Mouse (Mus musculus) kidney, adult 9 months (tissue): Measurements from ENCODE around the gene Cdkn2d.
"Not testable (repeated sequence)": the region's sequence is repeated elsewhere in the genome, so short reads cannot be mapped to it uniquely, and the experiment has no call there.

Experiments
- DNase-seq: peaks from one replicate; pipeline ENCODE4 v3.0.0; 2022

Gene Cdkn2d

GRCm38 (mm10) chr9:21316696-21317095 is 25.5 kb upstream of the Cdkn2d start:
- DNase-seq, result no peak

GRCm38 (mm10) chr9:21315421-21315820 is 24.2 kb upstream of the Cdkn2d start:
- no peak for DNase-seq

- DNase-seq, result no peak
These were observed 23.3 kb upstream of the Cdkn2d start for GRCm38 (mm10) chr9:21314367-21315140.

- peak; percentile 89 for DNase-seq
These were observed 22.2 kb upstream of the Cdkn2d start for GRCm38 (mm10) chr9:21313394-21313793.

GRCm38 (mm10) chr9:21312134-21312533 is 20.9 kb upstream of the Cdkn2d start, which contains the start of gene Ap1m2:
TSS of gene Ap1m2 (minus strand) at chr9:21312337.
- peak; percentile 59 for DNase-seq

GRCm38 (mm10) chr9:21311695-21312094 is 20.5 kb upstream of the Cdkn2d start:
- no peak for DNase-seq

GRCm38 (mm10) chr9:21309150-21309741 is 18.0 kb upstream of the Cdkn2d start:
- peak; percentile 35 for DNase-seq

- DNase-seq, result no peak
These were observed 13.9 kb upstream of the Cdkn2d start for GRCm38 (mm10) chr9:21305065-21305464.

GRCm38 (mm10) chr9:21299014-21299413 is 7.8 kb upstream of the Cdkn2d start:
- DNase-seq, result no peak

- no peak for DNase-seq
These were observed 1.1 kb upstream of the Cdkn2d start for GRCm38 (mm10) chr9:21292271-21292670.

- not testable (repeated sequence) for DNase-seq
These were observed 661 bp upstream of the Cdkn2d start for GRCm38 (mm10) chr9:21291868-21292267.

- DNase-seq, result no peak
These were observed 618 bp downstream of the Cdkn2d start for GRCm38 (mm10) chr9:21290589-21290988.

GRCm38 (mm10) chr9:21289337-21289671 is 1.9 kb downstream of the Cdkn2d start:
- no peak for DNase-seq

GRCm38 (mm10) chr9:21288404-21289336 is 2.5 kb downstream of the Cdkn2d start:
- DNase-seq, result peak; percentile 48

- peak; percentile 99 for DNase-seq
These were observed 3.4 kb downstream of the Cdkn2d start, which contains the start of gene Kri1 for GRCm38 (mm10) chr9:21287571-21288402. TSS of gene Kri1 (minus strand) at chr9:21287969.

- DNase-seq, result no peak
These were observed 4.5 kb downstream of the Cdkn2d start for GRCm38 (mm10) chr9:21286753-21287152.

- DNase-seq, result peak; percentile 55
These were observed 7.2 kb downstream of the Cdkn2d start for GRCm38 (mm10) chr9:21283994-21284393.

- no peak for DNase-seq
These were observed 7.6 kb downstream of the Cdkn2d start for GRCm38 (mm10) chr9:21283591-21283990.

GRCm38 (mm10) chr9:21277776-21278175 is 13.4 kb downstream of the Cdkn2d start:
- DNase-seq, result no peak

- no peak for DNase-seq
These were observed 14.9 kb downstream of the Cdkn2d start for GRCm38 (mm10) chr9:21276307-21276706.

- no peak for DNase-seq
These were observed 15.5 kb downstream of the Cdkn2d start for GRCm38 (mm10) chr9:21275727-21276126.

GRCm38 (mm10) chr9:21275013-21275710 is 16.0 kb downstream of the Cdkn2d start:
- no peak for DNase-seq
